Mouse (Mus musculus) kidney, adult 2 months (tissue): ENCODE data around the gene Ptprb. TPM values are rescaled to one million over a fixed set of nuclear protein-coding genes. Genes with fewer than 3 reads are reported as not detected.
A peak's percentile ranks its signal among the peaks of the same experiment; 100 is the strongest.

ENCODE experiments used
- DNase-seq: peaks from one replicate; pipeline ENCODE4 v3.0.0; 2021
- H3K27ac ChIP-seq: fragments of 200-500 bp; 2 replicates; pipeline ENCODE4 v1.5.1; 2012; ENCODE audit warnings: low read depth, low read length, control low read depth, inconsistent platforms; ENCODE audit not compliant: insufficient read depth
- H3K27me3 ChIP-seq: fragments of 200-500 bp; replicated peaks from 2 replicates; pipeline ENCODE4 v1.6.1; 2012; ENCODE audit warnings: mild to moderate bottlenecking, moderate library complexity, low read length, inconsistent platforms; ENCODE audit not compliant: control insufficient read depth, insufficient read depth
- H3K36me3 ChIP-seq: fragments of 200-500 bp; 2 replicates; pipeline ENCODE4 v1.6.1; 2012; ENCODE audit warnings: mild to moderate bottlenecking, moderate library complexity, low read length, inconsistent platforms; ENCODE audit not compliant: control insufficient read depth, insufficient read depth
- H3K4me1 ChIP-seq: fragments of 200-500 bp; 2 replicates; pipeline ENCODE4 v1.6.1; 2011; ENCODE audit warnings: low read length; ENCODE audit not compliant: control insufficient read depth, insufficient read depth
- H3K4me3 ChIP-seq: fragments of 200-500 bp; 2 replicates; pipeline ENCODE4 v1.5.1; 2011; ENCODE audit warnings: mild to moderate bottlenecking, low read depth, low read length, control low read depth; ENCODE audit not compliant: insufficient read depth
- CTCF ChIP-seq: fragments of 200-500 bp; conservative IDR thresholded peaks from 2 replicates; pipeline ENCODE4 v1.5.1; 2011; ENCODE audit warnings: low read depth, mild to moderate bottlenecking, control low read depth, low read length, moderate library complexity, mixed read lengths; ENCODE audit not compliant: insufficient read depth, insufficient read length
- POLR2A ChIP-seq: fragments of 200-500 bp; IDR thresholded peaks from one replicate; pipeline ENCODE4 v1.6.1; 2011; ENCODE audit warnings: low read depth, low read length, control low read depth
- WGBS: fragments of 180-500 bp; shearing (Covaris S2); methylation state at CpG from one replicate; pipeline ENCODE4 v1.1.7; 2018; 5-methylcytosine and 5-hydroxymethylcytosine counted together
- polyA plus RNA-seq: library from polyadenylated mRNA; depleted of rRNA; stranded (reverse); fragments of >200 nt; gene quantifications from 2 replicates; pipeline ENCODE4 v1.2.3, GENCODE M21; 2012; rRNA removed

Gene Ptprb
- polyA plus RNA-seq, result 11.2 and 12.5 TPM in 2 replicates

DNA sequence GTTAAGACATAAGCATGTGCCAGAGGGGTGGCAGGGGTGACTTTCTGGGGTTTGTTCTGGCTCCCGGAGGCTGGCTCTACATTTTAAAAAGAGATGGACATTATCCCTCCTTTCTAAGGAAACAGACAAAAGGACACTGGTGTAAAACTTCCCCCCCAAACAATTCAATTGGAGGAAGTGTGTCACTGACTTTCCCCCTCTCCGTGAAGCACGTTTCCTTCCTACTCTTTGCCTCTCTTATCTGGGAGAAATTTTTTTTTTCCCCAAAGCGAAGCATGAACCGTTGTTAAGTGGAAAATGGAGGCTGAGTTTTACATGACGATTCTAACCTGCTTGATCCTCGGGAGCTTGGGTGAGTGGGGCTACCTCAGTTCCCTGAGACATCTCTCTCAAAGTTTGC, at the start of gene Ptprb:
Gene Ptprb, plus strand, starts transcription at position 244 of the 400 bp plus-strand sequence.
- no peaks in the 10 kb centered on the region for H3K36me3 ChIP-seq
- no peak for TF ChIP-seq POLR2A
- TF ChIP-seq CTCF, result no peak
- no peaks in the 10 kb centered on the region for H3K27me3 ChIP-seq
- H3K4me3 ChIP-seq, result peak within 1 kb of the TSS; percentile 61
- peaks cover 14% of the 10 kb centered on the region for H3K4me1 ChIP-seq
- H3K27ac ChIP-seq, result peak within 1 kb of the TSS; percentile 92
- DNase-seq, result peak; percentile 51
- 63% methylated on average over 7 of the region's 7 CpGs for WGBS

- H3K4me1 ChIP-seq, result no peaks in the 10 kb centered on the region
- 65% methylated on average over 5 of the region's 5 CpGs for WGBS
- no peaks in the 10 kb centered on the region for H3K27me3 ChIP-seq
- no peaks in the 10 kb centered on the region for H3K36me3 ChIP-seq
- no peak for TF ChIP-seq POLR2A
- no peak for TF ChIP-seq CTCF
- no peak overlapping the region for H3K27ac ChIP-seq
- no peak for DNase-seq
- H3K4me3 ChIP-seq, result no peak overlapping the region
Observed at GRCm38 (mm10) chr10:116235299-116235698, 40.0 kb upstream of the Ptprb start.

DNA sequence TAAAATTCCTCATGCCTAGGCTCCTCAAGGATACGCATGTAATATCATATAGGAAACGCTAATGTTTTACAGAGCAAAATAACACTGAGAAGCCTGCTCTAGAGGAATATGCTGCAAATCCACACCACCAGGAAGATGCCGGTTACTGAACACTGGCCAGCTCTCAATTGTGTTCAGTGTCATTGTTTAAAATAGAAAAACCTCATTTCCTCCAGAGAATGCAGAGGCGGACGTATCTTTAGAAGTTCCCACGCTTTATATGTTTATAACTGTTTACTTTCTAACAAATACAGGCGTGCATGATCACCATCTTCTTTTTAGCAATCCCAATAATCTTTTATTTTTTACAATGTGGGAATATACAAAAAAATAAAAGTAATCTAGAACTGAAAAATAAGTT, 33.1 kb upstream of the Ptprb start:
- 63% methylated on average over 7 of the region's 7 CpGs for WGBS
- TF ChIP-seq CTCF (no peak), POLR2A (no peak)
- DNase-seq, result peak; percentile 16
- no peaks in the 10 kb centered on the region for H3K27me3 ChIP-seq
- no peaks in the 10 kb centered on the region for H3K36me3 ChIP-seq
- no peak overlapping the region for H3K4me3 ChIP-seq
- no peaks in the 10 kb centered on the region for H3K4me1 ChIP-seq
- no peak overlapping the region for H3K27ac ChIP-seq

- H3K36me3 ChIP-seq, result no peaks in the 10 kb centered on the region
- no peaks in the 10 kb centered on the region for H3K27me3 ChIP-seq
- no peak overlapping the region for H3K27ac ChIP-seq
- TF ChIP-seq CTCF, result no peak
- TF ChIP-seq POLR2A, result no peak
- H3K4me1 ChIP-seq, result no peaks in the 10 kb centered on the region
- H3K4me3 ChIP-seq, result no peak overlapping the region
- WGBS, result 52% methylated on average over 7 of the region's 7 CpGs
- no peak for DNase-seq
Observed at GRCm38 (mm10) chr10:116243373-116243772, 31.9 kb upstream of the Ptprb start.

- no peaks in the 10 kb centered on the region for H3K27me3 ChIP-seq
- no peak overlapping the region for H3K27ac ChIP-seq
- WGBS, result 56% methylated on average over 2 of the region's 2 CpGs
- H3K4me1 ChIP-seq, result no peaks in the 10 kb centered on the region
- TF ChIP-seq CTCF, result no peak
- TF ChIP-seq POLR2A, result no peak
- no peaks in the 10 kb centered on the region for H3K36me3 ChIP-seq
- no peak overlapping the region for H3K4me3 ChIP-seq
- no peak for DNase-seq
Observed at GRCm38 (mm10) chr10:116245632-116246031, 29.7 kb upstream of the Ptprb start.

DNA sequence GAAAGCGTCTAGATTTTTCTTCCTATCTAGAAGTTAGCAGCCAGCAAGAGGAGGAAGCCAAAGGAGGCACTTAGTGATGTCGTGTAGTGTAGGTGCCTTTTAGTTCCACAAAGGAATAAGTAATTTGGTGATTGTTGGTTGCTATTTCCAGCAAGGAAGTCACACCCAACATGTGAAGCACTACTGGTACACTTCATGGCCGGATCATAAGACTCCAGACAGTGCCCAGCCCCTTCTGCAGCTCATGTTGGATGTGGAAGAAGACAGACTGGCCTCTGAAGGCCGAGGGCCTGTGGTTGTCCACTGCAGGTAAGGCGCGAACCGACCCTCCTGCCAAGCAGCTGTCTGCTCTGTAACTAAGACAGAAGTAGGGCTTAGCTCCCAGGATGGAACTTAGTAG, 22.7 kb upstream of the Ptprb start:
- peak overlapping the region; percentile 42; the same call in 1 of the 2 replicates for H3K27ac ChIP-seq
- 79% methylated on average over 7 of the region's 7 CpGs for WGBS
- DNase-seq, result peak; percentile 56
- H3K27me3 ChIP-seq, result no peaks in the 10 kb centered on the region
- no peak for TF ChIP-seq CTCF
- TF ChIP-seq POLR2A, result no peak
- H3K4me1 ChIP-seq, result no peaks in the 10 kb centered on the region
- no peaks in the 10 kb centered on the region for H3K36me3 ChIP-seq
- H3K4me3 ChIP-seq, result no peak overlapping the region

GRCm38 (mm10) chr10:116253972-116254371, 21.4 kb upstream of the Ptprb start:
- no peaks in the 10 kb centered on the region for H3K4me1 ChIP-seq
- H3K27ac ChIP-seq, result no peak overlapping the region
- 58% methylated on average over 6 of the region's 6 CpGs for WGBS

More at GRCm38 (mm10) chr10:116253972-116254371, 21.4 kb upstream of the Ptprb start:
- TF ChIP-seq CTCF, result no peak
- TF ChIP-seq POLR2A, result no peak
- no peaks in the 10 kb centered on the region for H3K27me3 ChIP-seq
- no peak for DNase-seq
- no peak overlapping the region for H3K4me3 ChIP-seq
- H3K36me3 ChIP-seq, result no peaks in the 10 kb centered on the region
